Mouse (Mus musculus) lung, postnatal 0 days (tissue): Measurements from ENCODE around the gene Tle6. TPM values are rescaled to one million over a fixed set of nuclear protein-coding genes. Genes with fewer than 3 reads are reported as not detected.

Experiments
- ATAC-seq: fragments of 200-750 bp; cut with Nextera tagmentation; 2 replicates; pipeline ENCODE4 v1.8.0; 2017; ENCODE audit warnings: moderate library complexity
- DNase-seq: peaks from one replicate; pipeline ENCODE4 v3.0.0-alpha.2; 2016; ENCODE audit warnings: low spot score
- H3K27ac ChIP-seq: fragments of 300-500 bp; sonication (generic); 2 replicates; pipeline ENCODE4 v1.5.1; 2014; ENCODE audit warnings: antibody characterized with exemption, mild to moderate bottlenecking, low read length, mixed read lengths
- H3K27me3 ChIP-seq: fragments of 300-500 bp; sonication (generic); replicated peaks from 2 replicates; pipeline ENCODE4 v1.6.1; 2014; ENCODE audit warnings: low read length, mixed read lengths; ENCODE audit not compliant: insufficient read depth
- H3K36me3 ChIP-seq: fragments of 300-500 bp; sonication (generic); 2 replicates; pipeline ENCODE4 v1.6.1; 2014; ENCODE audit warnings: low read length, mixed read lengths; ENCODE audit not compliant: insufficient read depth
- H3K4me1 ChIP-seq: fragments of 300-500 bp; sonication (generic); 2 replicates; pipeline ENCODE4 v1.6.1; 2014; ENCODE audit warnings: antibody characterized with exemption, low read depth, low read length, mixed read lengths; ENCODE audit not compliant: insufficient read depth
- H3K4me2 ChIP-seq: fragments of 300-500 bp; sonication (generic); replicated peaks from 2 replicates; pipeline ENCODE4 v1.6.1; 2014; ENCODE audit warnings: low read depth, mild to moderate bottlenecking, low read length, moderate library complexity, mixed read lengths
- H3K4me3 ChIP-seq: fragments of 300-500 bp; sonication (generic); 2 replicates; pipeline ENCODE4 v1.5.1; 2014; ENCODE audit warnings: low read depth, low read length
- H3K9ac ChIP-seq: fragments of 300-500 bp; sonication (generic); replicated peaks from 2 replicates; pipeline ENCODE4 v1.6.1; 2014; ENCODE audit warnings: low read depth, mild to moderate bottlenecking
- H3K9me3 ChIP-seq: fragments of 300-500 bp; sonication (generic); 2 replicates; pipeline ENCODE4 v1.6.1; 2016; ENCODE audit warnings: low read length, mixed read lengths
- CTCF ChIP-seq: IDR thresholded peaks from 2 replicates; pipeline ENCODE4 v1.5.1; 2016; ENCODE audit warnings: antibody characterized with exemption, mild to moderate bottlenecking
- EP300 ChIP-seq: IDR thresholded peaks from 2 replicates; pipeline ENCODE4 v1.6.1; 2016; ENCODE audit warnings: antibody characterized with exemption, mild to moderate bottlenecking, control low read depth
- WGBS: fragments of 180-500 bp; shearing (Covaris S2); extraction: QIAGEN DNeasy Blood & Tissue Kit; methylation state at CpG from one replicate; pipeline ENCODE4 v1.1.7; 2014; 5-methylcytosine and 5-hydroxymethylcytosine counted together
- polyA plus RNA-seq: library from polyadenylated mRNA; unstranded; fragments of >200 nt; fragmentation: Nextera tagmentation; extraction: Ambion mirVana; gene quantifications from 2 replicates; pipeline ENCODE4 v1.2.1, GENCODE M21; 2015

Tle6 gene
- polyA plus RNA-seq, 1 experiment from 2014 or later = 12.8 TPM

GRCm38 (mm10) chr10:81636338-81636737, 35.5 kb upstream of the Tle6 start:
- 26% methylated on average over 7 of the region's 8 CpGs for WGBS

GRCm38 (mm10) chr10:81633253-81634099, 32.6 kb upstream of the Tle6 start:
- peak; percentile 97 for ATAC-seq
- 3% methylated on average over 32 of the region's 37 CpGs for WGBS
- H3K9me3 ChIP-seq = no peaks in the 10 kb centered on the region

More at GRCm38 (mm10) chr10:81636338-81636737, 35.5 kb upstream of the Tle6 start:
- Histone ChIP-seq H3K4me3 (no peak overlapping the region), H3K4me2 (no peak overlapping the region), H3K36me3 (no peaks in the 10 kb centered on the region), H3K27me3 (no peaks in the 10 kb centered on the region), H3K9ac (no peak overlapping the region), H3K27ac (no peak overlapping the region), H3K4me1 (peaks cover 3% of the 10 kb centered on the region; the same call in 1 of the 2 replicates), H3K9me3 (no peaks in the 10 kb centered on the region)
- ATAC-seq (no peak), DNase-seq (no peak)
- TF ChIP-seq CTCF = no peak
- no peak for TF ChIP-seq EP300

GRCm38 (mm10) chr10:81628390-81628789, 27.5 kb upstream of the Tle6 start, which contains the start of gene Ankrd24:
TSS of gene Ankrd24 (plus strand) at chr10:81628540.
- DNase-seq (no peak), ATAC-seq (no peak)
- H3K4me2 ChIP-seq = peak within 1 kb of the TSS; percentile 78
- no peaks in the 10 kb centered on the region for H3K27me3 ChIP-seq
- TF ChIP-seq EP300 (no peak), CTCF (no peak)
- H3K4me1 ChIP-seq = peaks cover 13% of the 10 kb centered on the region
- H3K36me3 ChIP-seq = 0 out of 2 replicates have a peak, but pooled peaks cover 3% of the 10 kb centered on the region
- H3K4me3 ChIP-seq = peak within 1 kb of the TSS; percentile 66
- peak within 1 kb of the TSS; percentile 30 for H3K9ac ChIP-seq
- H3K27ac ChIP-seq = peak within 1 kb of the TSS; percentile 92
- 73% methylated on average over 15 of the region's 16 CpGs for WGBS
- H3K9me3 ChIP-seq = no peaks in the 10 kb centered on the region

More at GRCm38 (mm10) chr10:81633253-81634099, 32.6 kb upstream of the Tle6 start:
- H3K27ac ChIP-seq = no peak overlapping the region; the same call in 1 of the 2 replicates
- TF ChIP-seq CTCF (no peak), EP300 (no peak)
- peak overlapping the region; percentile 38 for H3K4me3 ChIP-seq
- peak overlapping the region; percentile 36; the same call in 1 of the 2 replicates for H3K9ac ChIP-seq
- H3K4me2 ChIP-seq = peak overlapping the region; percentile 81
- no peaks in the 10 kb centered on the region for H3K36me3 ChIP-seq
- peak; percentile 93 for DNase-seq
- H3K27me3 ChIP-seq = no peaks in the 10 kb centered on the region
- H3K4me1 ChIP-seq = peaks cover 3% of the 10 kb centered on the region; the same call in 1 of the 2 replicates

GRCm38 (mm10) chr10:81627836-81628220, 27.0 kb upstream of the Tle6 start:
- H3K36me3 ChIP-seq = 0 out of 2 replicates have a peak, but pooled peaks cover 3% of the 10 kb centered on the region
- H3K9me3 ChIP-seq = no peaks in the 10 kb centered on the region
- peak overlapping the region; percentile 66 for H3K4me3 ChIP-seq
- H3K4me2 ChIP-seq = peak overlapping the region; percentile 78
- H3K9ac ChIP-seq = peak overlapping the region; percentile 30
- 36% methylated on average over 7 of the region's 7 CpGs for WGBS
- H3K27me3 ChIP-seq = no peaks in the 10 kb centered on the region
- no peak for TF ChIP-seq CTCF
- no peak for TF ChIP-seq EP300
- DNase-seq (no peak), ATAC-seq (peak; percentile 29)
- H3K27ac ChIP-seq = peak overlapping the region; percentile 92
- peaks cover 13% of the 10 kb centered on the region for H3K4me1 ChIP-seq

- Histone ChIP-seq H3K4me2 (peak within 1 kb of the TSS; percentile 78), H3K27ac (peak within 1 kb of the TSS; percentile 92), H3K4me3 (peak within 1 kb of the TSS; percentile 66), H3K9me3 (no peaks in the 10 kb centered on the region), H3K9ac (peak within 1 kb of the TSS; percentile 30), H3K36me3 (peaks cover 5% of the 10 kb centered on the region; the same call in 1 of the 2 replicates), H3K27me3 (no peaks in the 10 kb centered on the region), H3K4me1 (peaks cover 13% of the 10 kb centered on the region)
- TF ChIP-seq CTCF = no peak
- peak; percentile 71 for TF ChIP-seq EP300
- WGBS = 6% methylated on average over 39 of the region's 40 CpGs
- ATAC-seq = peak; percentile 95
- DNase-seq = peak; percentile 99
Measured at GRCm38 (mm10) chr10:81626994-81627835, 26.3 kb upstream of the Tle6 start, which contains the start of gene Sirt6. TSS of gene Sirt6 (minus strand) at chr10:81627797.
